Mouse (Mus musculus) mesoderm, embryonic 11.5 days (tissue): ENCODE data around the gene Ubap2l.

Experiments used
- DNase-seq: peaks from one replicate; pipeline ENCODE4 v3.0.0-alpha.2; 2012; ENCODE audit warnings: low read depth, low spot score

Ubap2l gene

GRCm38 (mm10) chr3:89968509-89968908 lies 83.9 kb downstream of the Ubap2l start:
- DNase-seq, result no peak

GRCm38 (mm10) chr3:89966946-89967345 lies 85.5 kb downstream of the Ubap2l start:
- DNase-seq, result peak; percentile 50

GRCm38 (mm10) chr3:89965972-89966371 lies 86.5 kb downstream of the Ubap2l start:
- no peak for DNase-seq

GRCm38 (mm10) chr3:89965557-89965956 lies 86.9 kb downstream of the Ubap2l start:
- DNase-seq, result no peak

- peak; percentile 80 for DNase-seq
These were observed 88.3 kb downstream of the Ubap2l start for GRCm38 (mm10) chr3:89963926-89964739.

- peak; percentile 83 for DNase-seq
These were observed 89.1 kb downstream of the Ubap2l start, which contains the start of gene Atp8b2 for GRCm38 (mm10) chr3:89963221-89963763. Gene Atp8b2 (minus strand): TSS chr3:89963508.

GRCm38 (mm10) chr3:89962751-89963220 lies 89.6 kb downstream of the Ubap2l start:
- DNase-seq, result no peak

- no peak for DNase-seq
These were observed 90.2 kb downstream of the Ubap2l start for GRCm38 (mm10) chr3:89962059-89962750.

GRCm38 (mm10) chr3:89961436-89961835 lies 91.0 kb downstream of the Ubap2l start:
- DNase-seq, result no peak

GRCm38 (mm10) chr3:89960469-89960868 lies 92.0 kb downstream of the Ubap2l start:
- peak; percentile 92 for DNase-seq

GRCm38 (mm10) chr3:89959435-89959834 lies 93.0 kb downstream of the Ubap2l start:
- DNase-seq, result no peak

GRCm38 (mm10) chr3:89957880-89958279 lies 94.5 kb downstream of the Ubap2l start:
- DNase-seq, result no peak

- DNase-seq, result no peak
These were observed 96.1 kb downstream of the Ubap2l start for GRCm38 (mm10) chr3:89956177-89956971.

GRCm38 (mm10) chr3:89953420-89953819 lies 99.0 kb downstream of the Ubap2l start:
- peak; percentile 82 for DNase-seq
